Mouse (Mus musculus) urinary bladder, postnatal 4 days (tissue): ENCODE measurements around the gene Mon1a.

Source experiments
- DNase-seq, 2 experiments: peaks; one replicate each; pipeline ENCODE4 v3.0.0; 2021 to 2022; ENCODE audit warnings: low spot score in 2 of 2

Mon1a gene

DNA sequence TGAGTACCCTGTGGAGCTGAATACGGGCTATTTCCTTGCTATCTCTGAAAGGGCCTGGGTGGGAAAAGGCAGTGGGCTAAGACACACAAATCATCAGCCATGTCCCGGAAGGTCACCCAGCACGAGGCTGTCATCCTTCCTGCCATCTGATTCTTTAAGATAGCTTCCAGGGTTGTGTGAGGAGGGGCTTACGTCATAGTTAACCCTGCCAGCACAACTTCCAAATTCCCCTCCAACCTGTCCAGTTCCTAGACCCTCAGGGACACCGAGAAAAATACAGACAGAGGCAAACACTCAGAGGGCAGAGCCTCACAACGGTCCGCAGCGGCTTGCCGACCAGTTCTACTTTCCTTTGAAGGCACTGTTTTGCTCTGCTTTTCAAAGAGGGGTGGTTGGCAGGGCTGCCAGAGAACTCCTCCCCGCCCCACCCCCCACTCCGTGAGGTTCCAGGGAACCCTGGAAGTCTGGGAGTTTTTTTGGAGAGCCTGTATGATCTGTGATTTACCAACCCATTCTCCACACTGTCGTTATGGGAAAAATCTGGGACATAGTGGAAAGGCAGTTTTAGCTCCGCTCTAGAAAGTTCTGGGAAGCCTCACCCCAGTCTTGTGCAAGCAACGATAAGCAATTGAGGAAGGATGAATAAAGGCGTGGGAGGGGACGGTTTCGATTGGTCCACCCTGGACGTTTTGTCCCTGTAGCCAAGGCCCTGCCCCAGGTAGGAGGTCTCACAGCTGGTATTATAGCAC lies 20.6 kb downstream of the Mon1a start:
- peak in 1 of 2 experiments; percentile 51 for DNase-seq

DNA sequence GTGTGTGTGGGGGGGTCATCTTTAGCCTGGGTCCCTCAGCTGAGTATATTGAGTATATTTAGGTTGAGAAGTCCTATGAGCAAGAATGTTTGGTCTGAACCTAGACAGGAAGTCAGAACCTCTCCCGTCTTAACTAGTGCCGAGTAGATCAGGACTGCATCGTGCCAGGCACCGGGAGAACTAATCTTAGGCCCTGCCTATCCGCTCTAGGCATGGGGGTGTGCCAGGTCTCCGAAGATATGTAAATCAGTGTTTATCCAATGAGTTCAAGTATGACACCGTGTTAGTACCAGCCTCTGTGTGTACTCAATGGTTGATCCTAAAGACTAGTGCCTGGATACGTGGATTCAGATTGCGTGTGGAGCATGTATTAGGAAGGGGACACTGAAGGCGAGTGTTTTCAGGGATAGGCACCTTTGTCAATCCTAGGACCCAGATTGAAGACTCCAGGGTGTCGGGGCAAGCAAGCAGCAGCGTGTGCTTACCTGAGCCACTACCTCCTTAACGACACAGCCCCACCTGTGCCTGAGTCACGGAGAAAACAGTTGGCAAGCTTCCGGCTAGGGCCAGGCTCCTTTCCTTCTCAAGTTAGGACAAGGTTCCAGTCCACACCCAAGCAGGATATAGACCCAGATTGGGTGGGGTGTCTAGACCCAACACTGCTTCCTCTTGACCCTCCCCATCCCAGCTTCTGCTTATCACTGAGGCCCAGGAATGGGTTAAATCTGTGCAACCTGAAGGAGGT lies 22.2 kb downstream of the Mon1a start:
- peak in 1 of 2 experiments; percentile 54 for DNase-seq

DNA sequence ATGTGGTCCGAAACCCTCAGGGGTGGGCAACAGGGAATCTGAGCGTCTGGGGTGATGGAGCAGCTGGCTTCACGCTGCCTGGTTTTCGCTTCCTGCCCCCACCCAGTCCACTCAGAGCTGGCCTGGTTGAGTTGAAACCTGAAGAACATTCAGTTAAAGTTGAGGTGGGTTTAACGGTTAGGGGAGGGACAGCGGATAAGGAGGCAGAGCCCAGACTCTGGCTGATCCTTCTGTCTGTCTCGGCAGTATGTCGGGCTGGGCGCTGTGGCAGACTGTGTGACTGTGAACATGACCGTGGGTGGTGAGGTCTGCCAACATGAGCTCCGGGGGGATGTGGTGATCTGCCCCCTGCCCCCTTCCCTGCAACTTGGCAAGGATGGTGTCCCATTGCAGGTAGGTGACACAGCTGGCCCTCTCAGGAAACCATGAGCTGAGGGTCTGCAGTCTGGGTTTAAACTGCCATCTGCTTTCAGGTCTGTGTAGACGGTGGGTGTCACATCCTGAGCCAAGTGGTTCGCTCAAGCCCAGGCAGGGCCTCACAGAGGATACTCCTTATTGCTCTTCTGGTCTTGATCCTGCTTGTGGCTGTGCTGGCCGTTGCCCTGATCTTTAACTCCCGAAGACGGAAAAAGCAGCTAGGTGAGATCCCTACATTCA lies 26.9 kb downstream of the Mon1a start:
- DNase-seq: no peak

DNA sequence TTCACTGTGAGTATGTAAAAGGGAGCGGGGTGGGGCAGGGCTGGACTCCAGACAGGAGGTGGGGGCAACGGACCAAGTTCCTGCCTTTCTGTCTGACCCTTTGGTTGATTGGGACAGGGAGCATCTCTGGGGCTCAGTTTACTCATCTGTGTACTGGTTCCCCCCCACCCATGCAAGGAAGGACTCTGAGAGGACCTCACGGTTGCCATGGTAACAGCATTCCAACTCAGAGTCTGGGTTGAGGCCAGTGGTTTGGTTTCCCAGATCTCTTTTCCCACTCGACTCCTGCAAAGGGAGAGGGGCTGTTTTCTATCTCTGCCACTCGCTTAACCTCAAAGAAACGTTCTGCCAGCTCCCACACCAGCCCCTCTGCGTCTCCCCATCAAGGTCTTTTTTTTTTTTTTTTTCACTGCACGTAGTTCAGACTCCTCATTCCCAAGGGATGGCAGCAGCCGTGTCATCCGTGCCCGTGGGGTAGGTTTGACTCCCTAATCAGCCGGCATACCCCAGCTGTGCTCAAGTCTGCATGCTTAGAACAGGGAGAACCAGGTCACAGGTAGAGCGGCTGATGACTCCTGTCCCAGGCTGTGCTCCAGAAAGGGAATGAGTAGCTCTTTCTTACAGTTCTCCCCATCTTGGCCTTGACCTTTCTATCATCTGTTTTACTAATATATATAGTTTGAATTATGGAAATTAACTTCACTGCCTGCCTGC lies 30.1 kb downstream of the Mon1a start:
- DNase-seq: no peak

DNA sequence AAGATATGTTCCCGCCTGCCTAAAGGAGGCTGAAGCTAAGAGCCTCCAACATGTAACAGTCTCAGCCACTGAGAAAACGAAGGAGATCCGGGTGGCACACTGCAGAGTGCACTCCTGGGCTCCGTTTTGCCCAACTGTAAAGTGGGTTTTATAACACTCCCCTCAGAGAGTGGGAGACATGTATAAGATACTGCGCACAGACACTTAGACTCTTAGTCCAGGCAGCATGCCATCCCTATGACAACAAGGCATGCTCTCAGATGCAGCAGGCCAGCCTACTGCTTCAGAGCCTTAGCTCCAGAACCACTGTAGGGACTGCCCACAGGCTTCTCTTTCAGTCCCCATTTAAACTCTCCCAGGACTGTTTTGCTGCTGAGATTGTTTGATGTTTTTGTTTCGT lies 30.9 kb downstream of the Mon1a start:
- DNase-seq: no peak

DNA sequence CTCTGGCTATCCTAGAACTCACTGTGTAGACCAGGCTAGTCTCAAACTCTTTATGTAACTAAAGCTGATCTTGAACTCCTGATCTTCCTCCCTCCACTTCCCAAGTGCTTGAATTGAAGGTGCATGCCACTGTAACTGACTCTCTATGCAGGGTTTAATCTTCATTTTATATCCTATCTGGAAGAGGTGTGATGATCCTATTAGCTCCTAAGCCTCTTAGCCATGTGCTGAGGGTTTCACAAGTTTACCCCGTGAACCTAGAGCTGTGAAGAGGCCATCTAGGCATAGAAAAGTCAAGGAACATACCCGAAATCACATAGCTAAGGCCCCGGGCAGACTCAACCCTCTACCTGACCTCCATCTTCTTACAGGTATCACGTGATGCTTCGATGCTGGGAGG lies 31.5 kb downstream of the Mon1a start:
- DNase-seq: no peak

DNA sequence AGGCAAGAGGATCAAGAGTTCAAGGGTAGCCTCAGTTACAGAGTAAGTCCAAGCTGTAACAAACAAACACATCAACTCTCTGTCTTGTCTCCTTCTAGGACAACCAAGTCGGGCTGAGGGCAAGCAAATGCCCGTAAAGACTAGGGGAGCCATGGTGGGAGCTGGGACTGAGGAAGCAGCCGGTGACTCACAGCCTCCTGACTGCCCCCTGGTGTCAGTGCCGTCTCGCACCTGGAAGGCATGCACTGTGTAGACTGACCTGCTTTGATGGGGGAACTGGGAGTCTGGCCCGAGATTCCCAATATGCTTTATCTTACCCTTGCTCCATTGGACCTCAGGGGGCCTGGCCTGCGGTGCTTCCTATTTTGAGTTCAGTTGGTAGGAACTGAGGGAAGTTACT lies 35.1 kb downstream of the Mon1a start:
- no peak for DNase-seq

DNA sequence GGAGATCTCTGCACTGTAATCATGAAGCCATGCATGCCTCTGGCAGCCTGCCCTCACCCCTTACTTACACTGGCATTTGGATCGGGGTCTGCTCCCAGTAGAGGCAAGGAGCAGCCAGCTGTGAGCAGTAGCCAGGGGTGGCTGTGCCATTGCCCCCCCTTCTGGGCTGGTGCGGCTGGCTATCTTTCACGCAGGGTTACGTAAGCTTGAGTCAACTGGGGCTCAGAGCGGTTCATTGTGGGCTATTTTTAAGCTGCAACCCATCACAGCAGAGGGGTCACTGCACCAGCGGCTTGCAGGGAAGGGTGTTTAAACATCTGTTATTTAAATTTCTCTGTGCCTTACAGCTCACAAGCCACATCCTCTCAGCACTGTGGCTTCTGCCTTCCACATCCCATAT lies 36.0 kb downstream of the Mon1a start:
- no peak for DNase-seq

DNA sequence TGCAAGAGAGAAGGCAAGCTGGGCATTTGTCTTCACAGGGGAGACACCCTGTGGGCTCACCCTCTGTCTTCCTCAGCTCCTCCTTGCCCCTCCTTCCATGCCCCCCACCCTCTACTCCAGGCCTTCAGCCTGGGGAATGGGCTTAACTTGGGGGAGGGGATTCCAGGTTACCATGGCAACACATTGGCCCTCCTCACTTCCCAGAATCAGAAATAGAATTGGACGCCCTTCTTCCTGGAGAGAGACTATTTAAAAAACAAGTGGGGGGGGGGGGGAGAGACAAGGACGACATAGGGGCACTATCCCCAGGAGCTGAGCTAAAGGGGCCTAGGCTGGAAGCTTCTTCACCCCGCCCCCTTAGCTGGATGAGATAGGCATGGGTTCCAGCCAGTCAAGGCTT lies 37.3 kb downstream of the Mon1a start:
- no peak for DNase-seq

DNA sequence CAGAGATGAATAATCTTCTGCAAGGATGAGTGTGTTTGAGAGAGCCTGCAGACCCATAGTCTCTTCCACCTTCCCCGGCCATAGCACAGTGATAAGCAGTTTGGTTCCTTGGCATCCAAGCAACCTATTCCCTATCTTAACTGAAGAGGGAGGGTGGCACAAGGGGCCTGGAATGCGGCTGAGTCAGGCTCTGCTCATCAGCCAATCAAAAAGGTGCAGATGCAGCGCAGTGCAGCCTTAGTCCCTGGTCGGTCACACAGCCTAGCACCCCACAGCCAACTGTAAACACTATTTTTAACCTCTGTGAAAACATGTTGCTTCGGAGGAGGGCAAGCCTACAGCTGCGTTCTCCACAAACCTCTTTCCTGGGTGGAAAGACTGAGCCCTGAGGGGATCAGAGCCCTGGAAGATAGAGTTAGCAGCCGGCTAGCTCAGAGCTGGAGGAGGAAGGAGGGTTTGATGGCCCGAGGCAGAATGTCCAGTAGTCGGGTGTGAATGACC lies 39.0 kb downstream of the Mon1a start:
- no peak for DNase-seq

DNA sequence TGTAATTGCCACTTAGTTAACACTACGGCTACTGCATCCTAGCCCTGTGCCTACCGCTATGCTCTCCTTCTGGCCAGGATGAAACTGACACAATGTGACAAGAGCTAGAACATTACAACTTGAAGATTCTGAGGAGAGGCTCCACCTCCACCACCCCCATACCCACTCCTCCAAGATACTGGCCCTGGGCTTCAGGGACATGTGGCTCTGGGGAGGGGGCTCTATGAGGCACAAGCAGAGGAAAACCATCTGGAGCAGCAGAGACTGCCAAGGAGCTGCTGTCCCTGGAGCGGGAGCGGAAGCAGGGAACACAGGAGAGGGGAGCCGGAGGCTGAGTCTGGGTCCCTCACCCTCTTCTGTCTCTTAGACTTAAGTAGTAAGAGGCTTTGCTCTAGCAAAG lies 39.8 kb downstream of the Mon1a start:
- no peak for DNase-seq

DNA sequence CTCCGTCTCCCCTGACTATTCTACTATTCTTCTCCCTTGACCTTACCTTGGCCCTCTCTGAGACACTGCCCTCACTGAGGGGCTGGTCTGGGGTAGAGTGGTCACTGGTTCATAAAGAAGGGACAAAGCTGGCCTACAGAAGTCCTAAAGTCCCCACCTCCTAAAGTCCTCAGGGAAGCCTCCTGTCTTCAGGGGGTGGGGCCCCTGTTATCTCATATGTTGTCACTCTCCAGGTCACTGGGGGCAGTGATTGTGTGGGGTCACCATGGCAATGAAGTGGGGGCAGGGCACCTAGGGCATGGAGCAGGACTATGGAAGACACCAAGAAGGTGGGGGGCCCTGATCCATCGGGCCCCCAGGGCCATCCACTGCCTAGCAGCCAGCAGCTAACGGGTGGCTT lies 40.2 kb downstream of the Mon1a start, which contains the start of gene Actl11:
Gene Actl11 (plus strand): TSS at position 301 of the 400 bp plus-strand sequence.
- no peak for DNase-seq

DNA sequence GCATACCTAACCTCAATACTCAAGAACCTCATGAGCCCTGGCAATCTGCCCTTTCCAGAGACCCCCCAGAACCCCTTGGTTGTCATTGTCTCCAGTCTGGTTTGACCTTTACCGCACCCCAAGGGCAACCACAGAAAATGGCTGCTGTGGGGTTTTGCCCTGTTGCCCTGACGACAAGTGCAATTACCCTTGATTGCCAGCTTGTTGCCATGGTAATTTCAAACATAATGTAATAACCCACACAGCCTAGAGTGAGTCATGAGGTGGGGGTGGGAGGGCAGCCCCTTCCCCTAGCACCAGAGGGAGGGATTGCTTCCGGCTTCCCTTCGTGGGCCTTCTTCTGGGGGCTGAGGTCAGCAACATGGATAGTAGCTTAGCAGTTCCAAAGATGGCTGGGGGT lies 44.3 kb downstream of the Mon1a start:
- no peak for DNase-seq

DNA sequence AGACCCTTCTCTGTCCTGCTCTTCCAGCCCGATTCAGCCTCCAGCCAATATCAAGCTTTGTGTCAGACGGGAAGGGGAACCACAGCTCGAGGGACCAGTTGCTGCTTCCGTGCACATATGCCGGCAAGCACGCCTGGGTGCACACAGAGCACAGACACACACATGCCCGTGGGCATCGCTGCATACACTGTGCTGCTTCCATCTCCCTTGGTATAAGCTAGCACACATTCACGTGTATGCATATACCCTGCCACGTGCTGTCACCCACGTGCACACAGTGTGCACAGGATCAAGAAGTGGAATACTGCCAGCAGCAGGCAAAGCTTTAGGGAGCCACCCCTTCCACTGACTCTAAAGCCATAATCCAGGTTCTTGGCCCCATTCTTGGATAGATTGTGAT lies 46.2 kb downstream of the Mon1a start:
- no peak for DNase-seq

DNA sequence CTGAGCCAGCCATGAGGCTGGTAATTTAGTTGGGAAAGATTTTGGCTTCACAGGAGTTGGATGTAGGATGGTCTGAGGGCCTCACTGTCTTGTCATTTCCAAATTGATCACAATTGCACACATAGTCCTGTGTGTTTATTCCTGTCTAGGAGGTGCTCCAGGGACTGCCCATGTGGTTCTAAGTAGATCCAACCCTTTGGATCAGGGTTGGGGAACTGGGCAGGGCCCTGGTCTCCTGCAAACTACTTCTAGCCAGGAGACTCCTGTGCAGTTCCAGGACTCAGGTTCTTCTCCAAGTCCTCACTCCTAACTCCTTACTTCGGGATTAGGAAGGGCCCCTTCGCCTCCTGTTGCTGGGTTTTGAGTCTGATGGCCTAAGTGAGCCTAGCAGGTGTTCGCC lies 47.4 kb downstream of the Mon1a start, which contains the start of gene Camkv:
Gene Camkv (plus strand): TSS at position 301 of the 400 bp plus-strand sequence.
- DNase-seq: no peak

DNA sequence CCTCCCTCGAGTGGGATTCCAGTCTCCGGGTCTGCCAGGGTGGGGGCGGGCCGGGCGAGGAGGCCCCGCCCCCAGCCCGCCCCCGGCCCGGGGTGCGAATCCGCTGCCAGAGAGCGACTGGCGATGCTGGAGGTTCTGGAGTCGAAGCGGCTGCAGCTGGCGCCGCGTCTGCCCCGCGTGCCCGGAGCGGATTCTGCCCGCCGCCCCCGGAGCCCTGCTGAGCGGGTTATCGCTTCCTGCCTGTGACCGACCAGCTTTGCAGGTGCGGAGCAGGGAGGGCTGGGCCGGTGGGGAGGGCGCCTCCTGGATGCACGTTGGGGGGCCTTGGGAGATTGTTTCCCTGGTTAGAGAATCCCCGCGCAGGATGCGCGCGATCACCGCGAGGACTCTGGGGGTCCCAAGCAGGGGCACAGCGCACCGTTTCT lies 47.9 kb downstream of the Mon1a start:
- DNase-seq: no peak

DNA sequence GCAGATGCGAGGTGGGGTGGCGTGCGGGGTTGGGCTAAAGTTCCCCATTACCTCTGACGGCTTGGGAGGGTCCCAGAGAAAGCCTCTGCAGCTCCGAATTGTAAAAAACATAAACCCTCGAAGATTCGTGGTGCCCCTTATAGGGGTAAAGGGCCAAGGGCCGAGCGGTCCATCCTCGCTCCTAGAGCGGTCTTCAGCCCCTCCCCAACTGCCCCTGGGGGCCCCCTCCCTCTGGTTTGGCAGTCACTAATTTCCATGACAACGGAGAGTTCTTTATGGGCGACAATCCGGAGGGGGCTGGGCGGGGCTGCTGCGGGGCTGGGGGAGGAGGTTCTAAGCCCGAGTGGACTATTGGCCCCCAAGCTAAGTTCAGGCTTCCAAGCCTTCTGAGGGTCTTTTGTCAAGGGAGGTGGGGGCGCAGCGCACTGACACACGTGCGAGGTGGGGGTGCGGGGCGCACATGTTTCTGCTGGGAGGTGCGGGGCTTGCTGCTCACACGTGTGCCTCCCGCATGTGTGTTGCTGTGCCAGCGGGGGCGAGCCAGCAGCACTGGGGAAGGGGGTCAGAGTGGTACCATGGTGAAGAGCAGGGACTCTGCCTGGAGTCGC lies 48.4 kb downstream of the Mon1a start:
- DNase-seq: no peak

DNA sequence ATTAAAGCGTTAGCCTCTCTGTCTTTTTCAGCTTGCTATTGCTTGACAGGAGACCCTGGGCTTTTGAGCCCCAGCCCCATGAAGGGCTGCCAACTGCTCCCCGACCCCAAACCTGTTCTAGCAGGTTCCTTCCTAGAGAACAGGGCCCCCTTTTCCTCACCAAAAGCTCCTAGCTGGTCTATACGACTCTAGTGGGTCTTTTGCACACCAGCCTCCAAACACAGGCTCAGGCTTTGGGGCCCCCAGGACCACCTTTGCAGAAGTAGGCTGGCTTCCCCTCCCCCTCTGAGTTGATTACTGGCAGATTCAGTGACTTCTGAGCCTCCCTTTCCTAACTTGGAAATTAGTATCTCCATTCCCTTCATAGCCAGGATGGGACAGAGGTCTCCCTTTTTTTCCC lies 48.9 kb downstream of the Mon1a start:
- DNase-seq: no peak

DNA sequence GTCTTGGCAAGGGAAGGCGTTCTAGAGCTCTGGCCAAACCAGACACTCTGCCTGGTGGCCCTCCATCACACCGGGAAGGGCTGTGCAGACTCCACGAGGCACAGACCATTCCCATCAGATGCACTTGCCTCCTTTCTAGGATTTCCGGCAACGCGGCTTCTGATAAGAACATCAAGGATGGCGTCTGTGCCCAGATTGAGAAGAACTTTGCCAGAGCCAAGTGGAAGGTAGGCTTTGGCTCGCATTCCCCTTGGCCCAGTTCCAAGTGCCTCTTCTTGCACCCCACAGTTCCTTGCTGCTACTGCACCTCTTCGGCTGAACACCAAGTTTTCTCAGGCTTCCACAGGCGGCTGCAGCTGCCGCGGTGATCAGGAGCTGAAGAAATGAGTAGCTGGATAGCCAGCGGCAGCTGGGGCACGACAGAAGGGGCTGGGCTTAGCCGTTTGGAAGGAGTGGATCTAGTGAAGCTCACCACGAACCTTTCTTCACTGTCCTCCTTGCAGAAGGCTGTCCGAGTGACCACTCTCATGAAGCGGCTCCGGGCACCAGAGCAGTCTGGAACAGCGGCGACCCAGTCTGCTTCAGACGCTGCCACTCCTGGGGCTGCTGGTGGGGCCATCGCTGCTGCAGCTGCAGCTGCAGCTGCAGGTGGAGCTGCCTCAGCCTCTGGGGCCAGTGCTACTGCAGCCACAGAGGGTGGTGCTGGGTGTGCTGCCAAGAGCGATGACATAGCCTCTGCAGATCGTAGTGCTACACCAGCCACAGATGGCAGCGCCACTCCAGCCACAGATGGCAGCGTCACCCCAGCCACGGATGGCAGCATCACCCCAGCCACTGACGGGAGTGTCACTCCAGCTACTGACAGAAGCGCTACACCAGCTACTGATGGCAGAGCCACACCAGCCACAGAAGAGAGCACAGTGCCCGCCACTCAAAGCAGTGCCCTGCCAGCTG lies 59.6 kb downstream of the Mon1a start:
- no peak for DNase-seq
